Mouse (Mus musculus): ENCODE measurements around the gene Olfr806. TPM values are rescaled to one million over a fixed set of nuclear protein-coding genes. Genes with fewer than 3 reads are reported as not detected.

The Olfr806 gene
- polyA plus RNA-seq (2015; fragmentation: Nextera tagmentation; extraction: Ambion mirVana) = not detected in 2 replicates

DNA sequence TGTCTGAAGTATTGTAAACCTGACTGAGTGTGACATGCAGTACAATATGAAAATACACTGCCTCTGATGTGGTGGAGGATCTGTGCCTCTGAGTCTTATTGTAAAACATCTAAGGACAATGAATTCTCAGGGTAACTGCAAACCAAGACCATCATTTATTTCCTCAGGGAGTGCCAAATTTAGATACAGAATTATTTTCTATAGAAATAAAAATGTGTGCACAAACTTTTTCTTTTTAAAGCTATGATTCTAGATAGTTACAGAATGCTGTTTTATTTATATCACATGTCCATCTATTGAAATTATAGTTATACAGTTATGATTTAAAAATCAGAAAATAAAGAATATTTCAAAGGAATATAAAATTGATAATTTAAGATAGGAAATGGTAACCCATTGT is at the start of gene Olfr806:
Gene Olfr806 (minus strand): TSS at position 101 of the 400 bp plus-strand sequence.
- no peaks in the 10 kb centered on the region for H3K4me1 ChIP-seq
- H3K4me2 ChIP-seq = no peak within 1 kb of the TSS
- H3K4me3 ChIP-seq = no peak within 1 kb of the TSS
- H3K36me3 ChIP-seq (ENCODE audit: poor library complexity, severe bottlenecking) = no peaks in the 10 kb centered on the region
- no peaks in the 10 kb centered on the region for H3K27me3 ChIP-seq
- H3K27ac ChIP-seq = no peak within 1 kb of the TSS
- no peak for ATAC-seq
- no peaks in the 10 kb centered on the region for H3K9me3 ChIP-seq (replicated peaks)
- no peak within 1 kb of the TSS for H3K9ac ChIP-seq

DNA sequence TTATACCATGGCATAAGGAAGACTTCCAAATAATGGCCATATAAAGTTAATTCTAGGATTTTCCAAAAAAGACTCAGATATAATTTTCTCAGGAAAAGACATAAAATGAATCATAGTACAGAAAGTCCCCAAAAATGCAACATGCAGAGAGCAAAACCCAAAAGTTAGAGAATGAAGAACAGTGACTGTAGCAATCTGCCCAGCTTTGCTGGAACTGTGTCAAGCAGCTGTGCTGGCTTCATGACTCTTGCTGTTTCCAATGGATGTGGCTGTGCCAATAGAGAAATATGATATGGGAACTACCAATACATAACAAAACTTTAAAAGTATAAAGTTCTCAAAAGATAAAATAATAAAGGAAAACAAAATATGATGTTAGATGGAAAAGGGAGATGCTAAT is 36.4 kb upstream of the Olfr806 start:
- no peak overlapping the region for H3K9ac ChIP-seq
- H3K36me3 ChIP-seq (ENCODE audit: poor library complexity, severe bottlenecking) = no peaks in the 10 kb centered on the region
- H3K27me3 ChIP-seq = no peaks in the 10 kb centered on the region
- H3K27ac ChIP-seq = no peak overlapping the region
- no peak overlapping the region for H3K4me3 ChIP-seq
- no peak for ATAC-seq
- H3K9me3 ChIP-seq (replicated peaks) = no peaks in the 10 kb centered on the region
- no peak overlapping the region for H3K4me2 ChIP-seq
- H3K4me1 ChIP-seq = no peaks in the 10 kb centered on the region

DNA sequence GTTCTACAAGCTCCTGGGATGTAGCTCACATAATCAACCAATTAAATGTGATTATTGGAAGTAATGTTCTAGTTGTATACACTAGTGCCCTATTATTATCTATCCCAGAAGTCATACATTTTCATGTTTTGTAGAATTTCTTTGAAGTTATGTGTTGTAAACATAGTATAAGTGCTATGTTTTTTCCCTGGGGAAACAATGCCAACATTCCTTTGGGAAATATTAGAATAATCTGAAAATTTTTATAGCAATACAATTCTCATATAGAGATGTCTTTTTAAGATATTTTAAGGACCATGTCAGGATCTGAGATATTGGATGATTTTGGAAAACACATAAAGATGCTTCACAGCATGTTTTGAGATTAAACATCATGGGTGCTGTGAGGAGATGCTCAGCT is 32.6 kb upstream of the Olfr806 start, which contains the start of gene Olfr809:
Gene Olfr809 (plus strand): TSS at position 301 of the 400 bp plus-strand sequence.
- no peak within 1 kb of the TSS for H3K4me2 ChIP-seq
- H3K27ac ChIP-seq = no peak within 1 kb of the TSS
- no peaks in the 10 kb centered on the region for H3K9me3 ChIP-seq (replicated peaks)
- ATAC-seq = no peak
- H3K9ac ChIP-seq = no peak within 1 kb of the TSS
- no peaks in the 10 kb centered on the region for H3K4me1 ChIP-seq
- H3K36me3 ChIP-seq (ENCODE audit: poor library complexity, severe bottlenecking) = no peaks in the 10 kb centered on the region
- no peaks in the 10 kb centered on the region for H3K27me3 ChIP-seq
- H3K4me3 ChIP-seq = no peak within 1 kb of the TSS

DNA sequence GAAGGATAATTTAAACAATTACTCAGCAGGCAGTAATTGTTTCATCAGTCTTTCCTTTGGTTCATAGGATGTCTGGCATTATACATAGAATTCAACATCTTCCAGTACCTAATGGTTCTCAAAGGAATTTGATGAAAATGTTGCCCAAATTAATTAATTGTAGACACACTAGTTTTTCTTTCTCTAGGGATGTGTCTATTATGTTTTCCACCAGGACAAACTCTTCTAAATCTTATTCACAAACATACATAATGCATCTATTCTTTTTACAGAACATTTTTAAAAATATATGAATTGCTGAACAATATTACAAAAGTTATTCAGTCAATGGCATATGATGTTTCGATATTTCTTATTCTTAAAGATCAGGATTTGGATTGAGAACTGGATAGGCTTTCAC is 23.5 kb upstream of the Olfr806 start, which contains the start of gene Olfr808:
Gene Olfr808 (plus strand): TSS at position 301 of the 400 bp plus-strand sequence.
- Histone ChIP-seq H3K4me3 (no peak within 1 kb of the TSS), H3K9me3 (replicated peaks) (no peaks in the 10 kb centered on the region), H3K36me3 (ENCODE audit: poor library complexity, severe bottlenecking) (no peaks in the 10 kb centered on the region), H3K4me1 (no peaks in the 10 kb centered on the region), H3K27me3 (no peaks in the 10 kb centered on the region), H3K9ac (no peak within 1 kb of the TSS), H3K4me2 (no peak within 1 kb of the TSS), H3K27ac (no peak within 1 kb of the TSS)
- ATAC-seq = no peak
- WGBS = 95% methylated on average over 1 of the region's 1 CpGs

DNA sequence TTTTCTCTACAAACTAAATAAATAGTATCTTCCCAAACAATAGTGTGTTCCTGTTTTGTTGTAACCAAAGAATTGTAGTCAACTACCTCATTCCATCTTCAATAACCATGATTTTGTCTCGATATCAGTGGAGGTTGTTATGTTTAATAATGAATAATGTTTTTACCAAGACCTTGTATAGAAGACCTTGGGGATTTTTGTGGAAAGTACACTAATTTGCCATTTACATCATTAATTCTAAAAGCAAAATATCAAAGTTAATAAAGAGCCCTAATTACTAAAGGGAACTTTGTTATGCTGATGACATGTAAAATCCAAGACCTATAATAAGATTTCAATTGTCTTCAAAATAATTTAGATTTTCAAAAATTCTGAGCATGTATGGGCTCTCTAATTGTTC is 16.0 kb upstream of the Olfr806 start, which contains the start of gene Olfr807:
Gene Olfr807 (minus strand): TSS at position 101 of the 400 bp plus-strand sequence.
- Histone ChIP-seq H3K4me3 (no peak within 1 kb of the TSS), H3K36me3 (ENCODE audit: poor library complexity, severe bottlenecking) (no peaks in the 10 kb centered on the region), H3K4me2 (no peak within 1 kb of the TSS), H3K9ac (no peak within 1 kb of the TSS), H3K9me3 (replicated peaks) (no peaks in the 10 kb centered on the region), H3K27me3 (no peaks in the 10 kb centered on the region), H3K27ac (no peak within 1 kb of the TSS), H3K4me1 (no peaks in the 10 kb centered on the region)
- no peak for ATAC-seq
- 84% methylated on average over 1 of the region's 1 CpGs for WGBS

DNA sequence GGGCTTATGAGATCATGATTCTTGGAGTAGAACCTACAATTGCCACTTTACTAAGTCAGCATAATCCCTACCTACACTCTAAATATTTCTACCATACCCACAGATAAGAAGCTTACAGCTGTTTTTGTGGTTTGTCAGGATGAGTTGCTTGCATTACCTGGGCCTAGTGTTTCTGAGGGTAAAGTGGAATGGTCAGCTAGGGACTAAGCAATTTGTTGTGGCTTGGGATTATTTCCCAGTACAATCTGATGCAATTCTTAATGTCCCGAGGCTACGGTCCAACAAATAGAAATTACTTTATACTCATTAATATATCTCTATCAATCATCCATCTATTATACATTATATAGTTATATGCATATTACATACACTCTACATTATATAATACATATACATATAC is 12.4 kb downstream of the Olfr806 start, which contains the start of gene Olfr805:
Gene Olfr805 (minus strand): TSS at position 101 of the 400 bp plus-strand sequence.
- Histone ChIP-seq H3K36me3 (ENCODE audit: poor library complexity, severe bottlenecking) (no peaks in the 10 kb centered on the region), H3K9me3 (replicated peaks) (no peaks in the 10 kb centered on the region), H3K9ac (no peak within 1 kb of the TSS), H3K4me3 (no peak within 1 kb of the TSS), H3K27me3 (no peaks in the 10 kb centered on the region), H3K4me1 (no peaks in the 10 kb centered on the region), H3K27ac (no peak within 1 kb of the TSS), H3K4me2 (no peak within 1 kb of the TSS)
- no peak for ATAC-seq
- 96% methylated on average over 2 of the region's 2 CpGs for WGBS

DNA sequence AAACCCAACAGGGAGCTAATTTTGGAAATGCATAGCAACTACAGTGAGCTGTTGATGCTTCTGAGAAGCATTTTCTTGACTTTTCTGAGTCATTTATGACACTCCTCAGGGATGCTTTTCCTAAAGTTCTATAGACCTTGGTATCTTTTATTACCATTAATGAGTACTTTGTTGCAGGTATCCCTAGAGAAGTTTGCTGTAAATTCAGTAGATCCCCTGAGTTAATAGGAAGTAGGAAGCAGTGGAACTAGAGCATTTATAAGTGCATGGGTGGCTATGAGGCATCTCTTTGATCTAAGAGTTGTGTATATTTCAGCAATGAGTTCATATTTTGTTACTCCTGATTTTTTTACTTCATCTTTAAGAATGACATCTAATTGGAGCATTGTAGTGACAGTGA is 38.8 kb downstream of the Olfr806 start, which contains the start of gene Olfr804:
Gene Olfr804 (plus strand): TSS at position 301 of the 400 bp plus-strand sequence.
- Histone ChIP-seq H3K9ac (no peak within 1 kb of the TSS), H3K27ac (no peak within 1 kb of the TSS), H3K9me3 (replicated peaks) (no peaks in the 10 kb centered on the region), H3K4me1 (no peaks in the 10 kb centered on the region), H3K36me3 (ENCODE audit: poor library complexity, severe bottlenecking) (no peaks in the 10 kb centered on the region), H3K4me2 (no peak within 1 kb of the TSS), H3K27me3 (no peaks in the 10 kb centered on the region), H3K4me3 (no peak within 1 kb of the TSS)
- no peak for ATAC-seq

DNA sequence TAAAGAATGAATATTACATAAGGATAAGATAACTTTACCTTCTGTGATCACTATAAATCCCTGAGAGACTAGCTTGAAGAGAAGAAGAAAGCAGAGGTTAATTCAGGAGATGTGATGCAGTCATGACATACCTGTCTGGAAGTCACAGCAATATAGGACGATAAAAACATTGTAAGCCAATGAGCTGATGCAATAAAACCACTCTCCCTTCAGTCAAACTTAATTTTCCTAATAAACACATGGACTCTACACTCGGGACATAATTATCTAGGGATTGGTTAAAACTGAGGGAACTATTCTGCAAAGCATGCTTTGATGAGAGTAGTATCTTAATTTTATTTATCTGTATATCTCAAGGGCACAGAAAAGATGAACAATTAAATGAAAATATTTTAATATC is 47.5 kb downstream of the Olfr806 start, which contains the start of gene Olfr803:
Gene Olfr803 (minus strand): TSS at position 101 of the 400 bp plus-strand sequence.
- WGBS = 90% methylated on average over 2 of the region's 2 CpGs
- ATAC-seq = no peak

DNA sequence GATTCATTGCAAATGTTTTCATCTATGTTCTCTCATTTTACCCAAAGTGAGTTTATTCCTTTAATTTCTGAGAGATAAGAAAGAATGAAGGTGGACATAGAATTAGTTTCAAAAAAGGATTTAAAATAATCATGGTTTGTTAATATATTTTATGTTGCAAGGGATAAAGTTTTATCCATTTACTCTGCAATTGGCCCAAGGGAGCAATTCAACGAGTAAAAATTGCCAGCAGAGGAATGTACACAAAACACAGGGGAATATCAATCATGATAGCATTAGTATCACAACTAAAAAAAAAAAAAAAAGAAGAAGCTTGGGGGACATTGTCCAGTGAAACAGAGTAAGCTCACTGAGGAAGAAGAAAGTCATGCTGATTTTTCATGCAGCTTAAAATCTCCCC is 53.7 kb downstream of the Olfr806 start, which contains the start of gene Olfr802:
Gene Olfr802 (minus strand): TSS at position 101 of the 400 bp plus-strand sequence.
- Histone ChIP-seq H3K4me1 (no peaks in the 10 kb centered on the region), H3K36me3 (ENCODE audit: poor library complexity, severe bottlenecking) (no peaks in the 10 kb centered on the region), H3K9me3 (replicated peaks) (no peaks in the 10 kb centered on the region), H3K9ac (no peak within 1 kb of the TSS), H3K27me3 (no peaks in the 10 kb centered on the region), H3K4me2 (no peak within 1 kb of the TSS), H3K4me3 (no peak within 1 kb of the TSS), H3K27ac (no peak within 1 kb of the TSS)
- WGBS = 65% methylated on average over 1 of the region's 1 CpGs
- ATAC-seq = no peak

More for the DNA sequence above, 47.5 kb downstream of the Olfr806 start, which contains the start of gene Olfr803:
- no peak within 1 kb of the TSS for H3K4me2 ChIP-seq
- no peak within 1 kb of the TSS for H3K4me3 ChIP-seq
- no peak within 1 kb of the TSS for H3K9ac ChIP-seq
- H3K27ac ChIP-seq = no peak within 1 kb of the TSS
- no peaks in the 10 kb centered on the region for H3K9me3 ChIP-seq (replicated peaks)
- no peaks in the 10 kb centered on the region for H3K4me1 ChIP-seq
- H3K27me3 ChIP-seq = no peaks in the 10 kb centered on the region
- no peaks in the 10 kb centered on the region for H3K36me3 ChIP-seq (ENCODE audit: poor library complexity, severe bottlenecking)

Small RNAs within 50 kb of the gene (microRNA-seq; reads per million reads assigned to microRNA genes)
- gene Gm24485 = not detected

Other genes starting within 250 kb of the Olfr806 start
- not detected in 2 replicates for gene Olfr790, start 243.4 kb downstream of the Olfr806 start, polyA plus RNA-seq (2015; fragmentation: Nextera tagmentation; extraction: Ambion mirVana)
- gene Olfr791, start 220.1 kb downstream of the Olfr806 start, polyA plus RNA-seq (2015; fragmentation: Nextera tagmentation; extraction: Ambion mirVana) = not detected in 2 replicates
- gene Olfr792, start 202.8 kb downstream of the Olfr806 start, polyA plus RNA-seq (2015; fragmentation: Nextera tagmentation; extraction: Ambion mirVana) = not detected in 2 replicates
- not detected in 2 replicates for gene Olfr794, start 174.3 kb downstream of the Olfr806 start, polyA plus RNA-seq (2015; fragmentation: Nextera tagmentation; extraction: Ambion mirVana)
- gene Olfr796, start 129.4 kb downstream of the Olfr806 start, polyA plus RNA-seq (2015; fragmentation: Nextera tagmentation; extraction: Ambion mirVana) = not detected in 2 replicates
- gene Olfr798, start 114.0 kb downstream of the Olfr806 start, polyA plus RNA-seq (2015; fragmentation: Nextera tagmentation; extraction: Ambion mirVana) = not detected in 2 replicates
- gene Olfr799, start 104.4 kb downstream of the Olfr806 start, polyA plus RNA-seq (2015; fragmentation: Nextera tagmentation; extraction: Ambion mirVana) = not detected in 2 replicates
- gene Olfr800, start 84.2 kb downstream of the Olfr806 start, polyA plus RNA-seq (2015; fragmentation: Nextera tagmentation; extraction: Ambion mirVana) = not detected in 2 replicates
- not detected in 2 replicates for gene Olfr801, start 68.1 kb downstream of the Olfr806 start, polyA plus RNA-seq (2015; fragmentation: Nextera tagmentation; extraction: Ambion mirVana)
- gene Olfr802, start 53.8 kb downstream of the Olfr806 start, polyA plus RNA-seq (2015; fragmentation: Nextera tagmentation; extraction: Ambion mirVana) = not detected in 2 replicates
- not detected in 2 replicates for gene Olfr803, start 47.6 kb downstream of the Olfr806 start, polyA plus RNA-seq (2015; fragmentation: Nextera tagmentation; extraction: Ambion mirVana)
- not detected in 2 replicates for gene Olfr804, start 38.7 kb downstream of the Olfr806 start, polyA plus RNA-seq (2015; fragmentation: Nextera tagmentation; extraction: Ambion mirVana)
- not detected in 2 replicates for gene Olfr805, start 12.5 kb downstream of the Olfr806 start, polyA plus RNA-seq (2015; fragmentation: Nextera tagmentation; extraction: Ambion mirVana)
- gene Olfr807, start 15.9 kb upstream of the Olfr806 start, polyA plus RNA-seq (2015; fragmentation: Nextera tagmentation; extraction: Ambion mirVana) = not detected in 2 replicates
- gene Olfr808, start 23.6 kb upstream of the Olfr806 start, polyA plus RNA-seq (2015; fragmentation: Nextera tagmentation; extraction: Ambion mirVana) = not detected in 2 replicates
- not detected in 2 replicates for gene Olfr809, start 32.7 kb upstream of the Olfr806 start, polyA plus RNA-seq (2015; fragmentation: Nextera tagmentation; extraction: Ambion mirVana)
- gene Olfr810, start 53.0 kb upstream of the Olfr806 start, polyA plus RNA-seq (2015; fragmentation: Nextera tagmentation; extraction: Ambion mirVana) = not detected in 2 replicates
- gene Olfr811, start 62.5 kb upstream of the Olfr806 start, polyA plus RNA-seq (2015; fragmentation: Nextera tagmentation; extraction: Ambion mirVana) = not detected in 2 replicates
- not detected in 2 replicates for gene Olfr812, start 104.2 kb upstream of the Olfr806 start, polyA plus RNA-seq (2015; fragmentation: Nextera tagmentation; extraction: Ambion mirVana)
- gene Olfr813, start 113.4 kb upstream of the Olfr806 start, polyA plus RNA-seq (2015; fragmentation: Nextera tagmentation; extraction: Ambion mirVana) = not detected in 2 replicates
- gene Olfr814, start 137.9 kb upstream of the Olfr806 start, polyA plus RNA-seq (2015; fragmentation: Nextera tagmentation; extraction: Ambion mirVana) = not detected in 2 replicates
- not detected in 2 replicates for gene Olfr815, start 163.9 kb upstream of the Olfr806 start, polyA plus RNA-seq (2015; fragmentation: Nextera tagmentation; extraction: Ambion mirVana)
- not detected in 2 replicates for gene Olfr816, start 173.7 kb upstream of the Olfr806 start, polyA plus RNA-seq (2015; fragmentation: Nextera tagmentation; extraction: Ambion mirVana)
- gene Olfr818, start 207.2 kb upstream of the Olfr806 start, polyA plus RNA-seq (2015; fragmentation: Nextera tagmentation; extraction: Ambion mirVana) = not detected in 2 replicates
- not detected in 2 replicates for gene Olfr819, start 225.3 kb upstream of the Olfr806 start, polyA plus RNA-seq (2015; fragmentation: Nextera tagmentation; extraction: Ambion mirVana)
- gene Olfr247, start 234.2 kb upstream of the Olfr806 start, polyA plus RNA-seq (2015; fragmentation: Nextera tagmentation; extraction: Ambion mirVana) = not detected in 2 replicates
- gene Gm10310, start 243.1 kb upstream of the Olfr806 start, polyA plus RNA-seq (2015; fragmentation: Nextera tagmentation; extraction: Ambion mirVana) = not detected in 2 replicates